Mouse (Mus musculus) lung, postnatal 0 days (tissue): ENCODE results near the gene Gm10401. TPM values are rescaled to one million over a fixed set of nuclear protein-coding genes. Genes with fewer than 3 reads are reported as not detected.
A peak's percentile ranks its signal among the peaks of the same experiment; 100 is the strongest.

ENCODE experiments used
- ATAC-seq: fragments of 200-750 bp; cut with Nextera tagmentation; 2 replicates; pipeline ENCODE4 v1.8.0; 2017; ENCODE audit warnings: moderate library complexity
- DNase-seq: peaks from one replicate; pipeline ENCODE4 v3.0.0-alpha.2; 2016; ENCODE audit warnings: low spot score
- H3K27ac ChIP-seq: fragments of 300-500 bp; sonication (generic); 2 replicates; pipeline ENCODE4 v1.5.1; 2014; ENCODE audit warnings: antibody characterized with exemption, mild to moderate bottlenecking, low read length, mixed read lengths
- H3K27me3 ChIP-seq: fragments of 300-500 bp; sonication (generic); replicated peaks from 2 replicates; pipeline ENCODE4 v1.6.1; 2014; ENCODE audit warnings: low read length, mixed read lengths; ENCODE audit not compliant: insufficient read depth
- H3K36me3 ChIP-seq: fragments of 300-500 bp; sonication (generic); 2 replicates; pipeline ENCODE4 v1.6.1; 2014; ENCODE audit warnings: low read length, mixed read lengths; ENCODE audit not compliant: insufficient read depth
- H3K4me1 ChIP-seq: fragments of 300-500 bp; sonication (generic); 2 replicates; pipeline ENCODE4 v1.6.1; 2014; ENCODE audit warnings: antibody characterized with exemption, low read depth, low read length, mixed read lengths; ENCODE audit not compliant: insufficient read depth
- H3K4me2 ChIP-seq: fragments of 300-500 bp; sonication (generic); replicated peaks from 2 replicates; pipeline ENCODE4 v1.6.1; 2014; ENCODE audit warnings: low read depth, mild to moderate bottlenecking, low read length, moderate library complexity, mixed read lengths
- H3K4me3 ChIP-seq: fragments of 300-500 bp; sonication (generic); 2 replicates; pipeline ENCODE4 v1.5.1; 2014; ENCODE audit warnings: low read depth, low read length
- H3K9ac ChIP-seq: fragments of 300-500 bp; sonication (generic); replicated peaks from 2 replicates; pipeline ENCODE4 v1.6.1; 2014; ENCODE audit warnings: low read depth, mild to moderate bottlenecking
- H3K9me3 ChIP-seq: fragments of 300-500 bp; sonication (generic); 2 replicates; pipeline ENCODE4 v1.6.1; 2016; ENCODE audit warnings: low read length, mixed read lengths
- CTCF ChIP-seq: IDR thresholded peaks from 2 replicates; pipeline ENCODE4 v1.5.1; 2016; ENCODE audit warnings: antibody characterized with exemption, mild to moderate bottlenecking
- EP300 ChIP-seq: IDR thresholded peaks from 2 replicates; pipeline ENCODE4 v1.6.1; 2016; ENCODE audit warnings: antibody characterized with exemption, mild to moderate bottlenecking, control low read depth
- WGBS: fragments of 180-500 bp; shearing (Covaris S2); extraction: QIAGEN DNeasy Blood & Tissue Kit; methylation state at CpG from one replicate; pipeline ENCODE4 v1.1.7; 2014; 5-methylcytosine and 5-hydroxymethylcytosine counted together
- polyA plus RNA-seq: library from polyadenylated mRNA; unstranded; fragments of >200 nt; fragmentation: Nextera tagmentation; extraction: Ambion mirVana; gene quantifications from 2 replicates; pipeline ENCODE4 v1.2.1, GENCODE M21; 2015

The Gm10401 gene
- polyA plus RNA-seq, 1 experiment from 2014 or later, result 32.4 TPM

GRCm38 (mm10) chr5:115143552-115143951, 45.5 kb upstream of the Gm10401 start:
- no peaks in the 10 kb centered on the region for H3K4me1 ChIP-seq
- H3K27me3 ChIP-seq, result no peaks in the 10 kb centered on the region
- no peak overlapping the region for H3K4me3 ChIP-seq
- no peak for TF ChIP-seq CTCF
- TF ChIP-seq EP300, result no peak
- WGBS, result 69% methylated on average over 10 of the region's 10 CpGs
- H3K9me3 ChIP-seq, result no peaks in the 10 kb centered on the region
- H3K27ac ChIP-seq, result no peak overlapping the region
- DNase-seq, result no peak
- no peak overlapping the region for H3K4me2 ChIP-seq
- peaks cover 19% of the 10 kb centered on the region for H3K36me3 ChIP-seq
- no peak overlapping the region for H3K9ac ChIP-seq
- ATAC-seq, result no peak

GRCm38 (mm10) chr5:115142166-115142697, 44.1 kb upstream of the Gm10401 start:
- Histone ChIP-seq H3K27me3 (no peaks in the 10 kb centered on the region), H3K9ac (no peak overlapping the region), H3K4me1 (no peaks in the 10 kb centered on the region), H3K27ac (no peak overlapping the region), H3K36me3 (peaks cover 5% of the 10 kb centered on the region; the same call in 1 of the 2 replicates), H3K4me2 (no peak overlapping the region), H3K4me3 (no peak overlapping the region), H3K9me3 (no peaks in the 10 kb centered on the region)
- TF ChIP-seq CTCF, result no peak
- no peak for TF ChIP-seq EP300
- DNase-seq (no peak), ATAC-seq (no peak)
- 89% methylated on average over 9 of the region's 9 CpGs for WGBS

- H3K4me1 ChIP-seq, result no peaks in the 10 kb centered on the region
- no peak overlapping the region for H3K4me3 ChIP-seq
- H3K9me3 ChIP-seq, result no peaks in the 10 kb centered on the region
- no peak for ATAC-seq
- 63% methylated on average over 3 of the region's 3 CpGs for WGBS
- no peak overlapping the region for H3K27ac ChIP-seq
- DNase-seq, result no peak
- H3K36me3 ChIP-seq, result no peaks in the 10 kb centered on the region
- no peak overlapping the region for H3K4me2 ChIP-seq
- no peaks in the 10 kb centered on the region for H3K27me3 ChIP-seq
- H3K9ac ChIP-seq, result no peak overlapping the region
- no peak for TF ChIP-seq EP300
- no peak for TF ChIP-seq CTCF
Measured at GRCm38 (mm10) chr5:115140726-115141125, 42.6 kb upstream of the Gm10401 start.

- no peak overlapping the region for H3K4me2 ChIP-seq
- no peaks in the 10 kb centered on the region for H3K36me3 ChIP-seq
- H3K9ac ChIP-seq, result no peak overlapping the region
- H3K4me3 ChIP-seq, result no peak overlapping the region
- no peaks in the 10 kb centered on the region for H3K4me1 ChIP-seq
- TF ChIP-seq CTCF (no peak), EP300 (no peak)
- no peak for ATAC-seq
- no peak for DNase-seq
- no peaks in the 10 kb centered on the region for H3K9me3 ChIP-seq
- 50% methylated on average over 4 of the region's 4 CpGs for WGBS
- H3K27ac ChIP-seq, result no peak overlapping the region
- no peaks in the 10 kb centered on the region for H3K27me3 ChIP-seq
Measured at GRCm38 (mm10) chr5:115139124-115139523, 41.0 kb upstream of the Gm10401 start.

- H3K27ac ChIP-seq, result no peak within 1 kb of the TSS
- 2% methylated on average over 48 of the region's 81 CpGs for WGBS
- H3K36me3 ChIP-seq, result peaks cover 7% of the 10 kb centered on the region
- peak within 1 kb of the TSS; percentile 94 for H3K4me3 ChIP-seq
- TF ChIP-seq EP300, result no peak
- no peaks in the 10 kb centered on the region for H3K27me3 ChIP-seq
- no peaks in the 10 kb centered on the region for H3K9me3 ChIP-seq
- H3K9ac ChIP-seq, result peak within 1 kb of the TSS; percentile 68
- peaks cover 5% of the 10 kb centered on the region; the same call in 1 of the 2 replicates for H3K4me1 ChIP-seq
- ATAC-seq (peak; percentile 98), DNase-seq (peak; percentile 91)
- peak within 1 kb of the TSS; percentile 98 for H3K4me2 ChIP-seq
Measured at GRCm38 (mm10) chr5:115134234-115135165, 36.4 kb upstream of the Gm10401 start, which contains the start of gene Unc119b. Gene Unc119b, minus strand, starts transcription at chr5:115134975.

- WGBS, result 57% methylated on average over 6 of the region's 6 CpGs
- H3K4me1 ChIP-seq, result peaks cover 5% of the 10 kb centered on the region; the same call in 1 of the 2 replicates
- H3K4me2 ChIP-seq, result peak overlapping the region; percentile 98
- H3K27ac ChIP-seq, result no peak overlapping the region
- no peak for TF ChIP-seq EP300
- H3K9ac ChIP-seq, result no peak overlapping the region
- ATAC-seq (no peak), DNase-seq (no peak)
- peak overlapping the region; percentile 94 for H3K4me3 ChIP-seq
- no peaks in the 10 kb centered on the region for H3K9me3 ChIP-seq
- no peaks in the 10 kb centered on the region for H3K27me3 ChIP-seq
- H3K36me3 ChIP-seq, result peaks cover 7% of the 10 kb centered on the region
Measured at GRCm38 (mm10) chr5:115133358-115134066, 35.4 kb upstream of the Gm10401 start.
